Mouse (Mus musculus): ENCODE results near the gene Eaf2. TPM values are rescaled to one million over a fixed set of nuclear protein-coding genes. Genes with fewer than 3 reads are reported as not detected.

Eaf2 gene
- polyA plus RNA-seq, 1 experiment from 2014 or later, result 11.6 TPM

GRCm38 (mm10) chr16:36817321-36817926 is 57.4 kb downstream of the Eaf2 start:
- 18% methylated on average over 7 of the region's 7 CpGs for WGBS
- H3K27ac ChIP-seq (ENCODE audit: low read length), result no peak overlapping the region
- no peak overlapping the region for H3K4me2 ChIP-seq (replicated peaks; ENCODE audit: low read depth, low read length)
- no peaks in the 10 kb centered on the region for H3K27me3 ChIP-seq (ENCODE audit: insufficient read depth, low read length)
- H3K36me3 ChIP-seq (ENCODE audit: insufficient read depth, low read length), result no peaks in the 10 kb centered on the region
- peak; percentile 95 for ATAC-seq (ENCODE audit: low FRiP score, low TSS enrichment)
- no peak overlapping the region for H3K4me3 ChIP-seq (ENCODE audit: low read length)
- no peaks in the 10 kb centered on the region for H3K4me1 ChIP-seq (ENCODE audit: insufficient read depth, low read length)
- H3K9me3 ChIP-seq (ENCODE audit: low read length), result no peaks in the 10 kb centered on the region
- H3K9ac ChIP-seq (replicated peaks; ENCODE audit: low read length), result no peak overlapping the region

GRCm38 (mm10) chr16:36816916-36817315 is 57.9 kb downstream of the Eaf2 start:
- Histone ChIP-seq H3K4me1 (ENCODE audit: insufficient read depth, low read length) (no peaks in the 10 kb centered on the region), H3K9ac (replicated peaks; ENCODE audit: low read length) (no peak overlapping the region), H3K27me3 (ENCODE audit: insufficient read depth, low read length) (no peaks in the 10 kb centered on the region), H3K9me3 (ENCODE audit: low read length) (no peaks in the 10 kb centered on the region), H3K36me3 (ENCODE audit: insufficient read depth, low read length) (no peaks in the 10 kb centered on the region), H3K4me2 (replicated peaks; ENCODE audit: low read depth, low read length) (no peak overlapping the region), H3K4me3 (ENCODE audit: low read length) (no peak overlapping the region), H3K27ac (ENCODE audit: low read length) (no peak overlapping the region)
- ATAC-seq (ENCODE audit: low FRiP score, low TSS enrichment), result peak; percentile 64

DNA sequence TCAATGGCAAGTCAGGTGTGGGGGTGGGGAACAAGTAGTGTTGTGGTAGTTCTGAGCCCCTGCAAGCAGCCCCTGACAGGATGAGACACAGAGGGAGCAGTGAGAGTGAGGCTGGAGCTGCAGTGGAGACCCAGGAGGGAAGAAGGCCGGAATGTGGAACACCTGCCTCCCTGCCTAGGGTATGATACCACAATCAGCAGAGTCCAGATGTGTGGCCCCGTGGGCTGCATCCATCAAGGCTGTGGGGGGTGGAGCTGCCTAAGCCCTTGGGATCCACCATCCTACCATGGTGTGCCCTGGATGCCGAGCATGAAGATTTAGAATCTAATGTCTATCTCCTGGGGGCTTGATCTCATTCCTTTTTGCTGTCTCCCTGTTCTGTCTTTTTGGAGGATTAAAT is 61.1 kb downstream of the Eaf2 start:
- no peak for ATAC-seq (ENCODE audit: low FRiP score, low TSS enrichment)
- no peaks in the 10 kb centered on the region for H3K36me3 ChIP-seq (ENCODE audit: insufficient read depth, low read length)
- H3K9me3 ChIP-seq (ENCODE audit: low read length), result no peaks in the 10 kb centered on the region
- no peaks in the 10 kb centered on the region for H3K27me3 ChIP-seq (ENCODE audit: insufficient read depth, low read length)
- no peak overlapping the region for H3K9ac ChIP-seq (replicated peaks; ENCODE audit: low read length)
- H3K4me1 ChIP-seq (ENCODE audit: insufficient read depth, low read length), result no peaks in the 10 kb centered on the region
- 60% methylated on average over 3 of the region's 3 CpGs for WGBS
- H3K4me3 ChIP-seq (ENCODE audit: low read length), result no peak overlapping the region
- H3K4me2 ChIP-seq (replicated peaks; ENCODE audit: low read depth, low read length), result no peak overlapping the region
- no peak overlapping the region for H3K27ac ChIP-seq (ENCODE audit: low read length)

DNA sequence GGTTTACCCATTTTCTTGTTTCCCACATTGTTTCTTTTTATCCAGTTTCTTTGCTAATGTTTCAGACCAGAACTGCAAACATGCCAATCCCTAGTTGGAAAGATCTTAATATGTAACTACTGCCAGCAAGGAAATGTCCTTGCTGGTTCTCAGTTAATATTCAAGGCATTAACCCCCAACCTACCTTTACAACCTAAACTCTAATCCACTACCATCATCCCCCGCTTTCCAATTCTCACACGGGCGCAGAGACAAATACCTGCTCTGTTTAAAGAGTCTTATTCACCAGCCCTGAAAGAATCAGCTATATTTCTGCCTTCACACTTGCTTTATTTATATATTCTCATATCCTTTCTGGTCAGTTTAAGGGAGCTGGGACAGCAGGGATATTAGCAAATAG is 66.2 kb downstream of the Eaf2 start:
- H3K4me3 ChIP-seq (ENCODE audit: low read length), result no peak overlapping the region
- no peak overlapping the region for H3K4me2 ChIP-seq (replicated peaks; ENCODE audit: low read depth, low read length)
- no peak overlapping the region for H3K9ac ChIP-seq (replicated peaks; ENCODE audit: low read length)
- no peak for ATAC-seq (ENCODE audit: low FRiP score, low TSS enrichment)
- H3K9me3 ChIP-seq (ENCODE audit: low read length), result no peaks in the 10 kb centered on the region
- peak overlapping the region; percentile 66 for H3K27ac ChIP-seq (ENCODE audit: low read length)
- no peaks in the 10 kb centered on the region for H3K27me3 ChIP-seq (ENCODE audit: insufficient read depth, low read length)
- H3K4me1 ChIP-seq (ENCODE audit: insufficient read depth, low read length), result no peaks in the 10 kb centered on the region
- H3K36me3 ChIP-seq (ENCODE audit: insufficient read depth, low read length), result no peaks in the 10 kb centered on the region
- WGBS, result 72% methylated on average over 3 of the region's 3 CpGs

- H3K4me3 ChIP-seq (ENCODE audit: low read length), result no peak overlapping the region
- H3K9me3 ChIP-seq (ENCODE audit: low read length), result peaks cover 4% of the 10 kb centered on the region; the same call in 1 of the 2 replicates
- H3K4me1 ChIP-seq (ENCODE audit: insufficient read depth, low read length), result no peaks in the 10 kb centered on the region
- no peak overlapping the region for H3K27ac ChIP-seq (ENCODE audit: low read length)
- WGBS, result 87% methylated on average over 3 of the region's 3 CpGs
- no peak for ATAC-seq (ENCODE audit: low FRiP score, low TSS enrichment)
- H3K36me3 ChIP-seq (ENCODE audit: insufficient read depth, low read length), result no peaks in the 10 kb centered on the region
- no peak overlapping the region for H3K4me2 ChIP-seq (replicated peaks; ENCODE audit: low read depth, low read length)
- H3K9ac ChIP-seq (replicated peaks; ENCODE audit: low read length), result no peak overlapping the region
- no peaks in the 10 kb centered on the region for H3K27me3 ChIP-seq (ENCODE audit: insufficient read depth, low read length)
Observed at GRCm38 (mm10) chr16:36802361-36802760, 72.4 kb downstream of the Eaf2 start.

DNA sequence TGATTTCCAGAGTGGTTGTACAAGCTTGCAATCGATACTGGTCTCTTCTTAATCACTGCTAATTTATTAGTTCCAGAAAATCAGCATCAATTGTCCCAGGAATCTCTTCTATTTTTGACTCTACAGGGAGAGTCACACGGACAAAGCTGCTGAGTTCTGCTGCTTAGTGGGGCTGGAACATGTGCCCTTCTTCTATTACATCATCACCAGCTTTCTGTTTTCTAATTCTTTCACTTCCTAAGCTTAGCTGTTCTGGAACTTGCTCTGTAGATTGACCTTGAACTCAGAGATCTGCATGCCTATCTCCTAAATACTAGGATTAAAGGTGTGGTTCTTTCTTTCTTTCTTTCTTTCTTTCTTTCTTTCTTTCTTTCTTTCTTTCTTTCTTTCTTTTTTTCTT is 76.5 kb downstream of the Eaf2 start:
- Histone ChIP-seq H3K4me2 (replicated peaks; ENCODE audit: low read depth, low read length) (no peak overlapping the region), H3K4me1 (ENCODE audit: insufficient read depth, low read length) (no peaks in the 10 kb centered on the region), H3K36me3 (ENCODE audit: insufficient read depth, low read length) (no peaks in the 10 kb centered on the region), H3K27ac (ENCODE audit: low read length) (no peak overlapping the region), H3K9ac (replicated peaks; ENCODE audit: low read length) (no peak overlapping the region), H3K9me3 (ENCODE audit: low read length) (peaks cover 4% of the 10 kb centered on the region; the same call in 1 of the 2 replicates), H3K27me3 (ENCODE audit: insufficient read depth, low read length) (no peaks in the 10 kb centered on the region), H3K4me3 (ENCODE audit: low read length) (no peak overlapping the region)
- ATAC-seq (ENCODE audit: low FRiP score, low TSS enrichment), result no peak
- 85% methylated on average over 2 of the region's 2 CpGs for WGBS

- Histone ChIP-seq H3K27me3 (ENCODE audit: insufficient read depth, low read length) (no peaks in the 10 kb centered on the region), H3K4me1 (ENCODE audit: insufficient read depth, low read length) (no peaks in the 10 kb centered on the region)
- WGBS, result 66% methylated on average over 2 of the region's 2 CpGs
Observed at GRCm38 (mm10) chr16:36794976-36795375, 79.8 kb downstream of the Eaf2 start.

GRCm38 (mm10) chr16:36790166-36790565 is 84.6 kb downstream of the Eaf2 start:
- Histone ChIP-seq H3K4me2 (replicated peaks; ENCODE audit: low read depth, low read length) (no peak overlapping the region), H3K4me1 (ENCODE audit: insufficient read depth, low read length) (no peaks in the 10 kb centered on the region), H3K9ac (replicated peaks; ENCODE audit: low read length) (no peak overlapping the region), H3K27me3 (ENCODE audit: insufficient read depth, low read length) (no peaks in the 10 kb centered on the region), H3K27ac (ENCODE audit: low read length) (no peak overlapping the region), H3K36me3 (ENCODE audit: insufficient read depth, low read length) (no peaks in the 10 kb centered on the region), H3K4me3 (ENCODE audit: low read length) (no peak overlapping the region), H3K9me3 (ENCODE audit: low read length) (no peaks in the 10 kb centered on the region; the same call in 1 of the 2 replicates)
- ATAC-seq (ENCODE audit: low FRiP score, low TSS enrichment), result no peak
- WGBS, result 82% methylated on average over 4 of the region's 4 CpGs

More at GRCm38 (mm10) chr16:36794976-36795375, 79.8 kb downstream of the Eaf2 start:
- H3K9me3 ChIP-seq (ENCODE audit: low read length), result no peaks in the 10 kb centered on the region; the same call in 1 of the 2 replicates
- H3K27ac ChIP-seq (ENCODE audit: low read length), result no peak overlapping the region
- ATAC-seq (ENCODE audit: low FRiP score, low TSS enrichment), result no peak
- no peak overlapping the region for H3K4me3 ChIP-seq (ENCODE audit: low read length)
- H3K9ac ChIP-seq (replicated peaks; ENCODE audit: low read length), result no peak overlapping the region
- no peak overlapping the region for H3K4me2 ChIP-seq (replicated peaks; ENCODE audit: low read depth, low read length)
- no peaks in the 10 kb centered on the region for H3K36me3 ChIP-seq (ENCODE audit: insufficient read depth, low read length)

DNA sequence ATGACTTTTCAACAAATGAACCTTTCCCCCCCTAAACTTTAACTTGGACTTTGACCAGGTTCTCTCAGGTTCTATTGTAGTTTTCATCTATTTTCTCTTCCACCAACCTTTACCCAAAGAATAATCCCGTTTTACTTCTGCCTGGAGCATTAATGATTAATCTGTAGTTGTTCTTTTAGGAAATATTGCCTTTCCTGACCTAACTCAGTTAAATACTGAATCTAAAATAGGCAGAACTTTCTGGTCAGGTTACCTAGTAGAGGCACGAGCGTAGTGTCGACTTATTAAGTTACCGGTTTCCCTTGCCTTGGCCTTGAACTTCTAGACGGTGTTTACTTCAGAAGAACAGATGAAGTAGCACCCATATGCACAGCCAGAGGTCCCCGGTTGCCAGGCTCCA is 88.3 kb downstream of the Eaf2 start:
- ATAC-seq (ENCODE audit: low FRiP score, low TSS enrichment), result peak; percentile 27; the same call in 1 of the 2 replicates
- no peaks in the 10 kb centered on the region for H3K4me1 ChIP-seq (ENCODE audit: insufficient read depth, low read length)

DNA sequence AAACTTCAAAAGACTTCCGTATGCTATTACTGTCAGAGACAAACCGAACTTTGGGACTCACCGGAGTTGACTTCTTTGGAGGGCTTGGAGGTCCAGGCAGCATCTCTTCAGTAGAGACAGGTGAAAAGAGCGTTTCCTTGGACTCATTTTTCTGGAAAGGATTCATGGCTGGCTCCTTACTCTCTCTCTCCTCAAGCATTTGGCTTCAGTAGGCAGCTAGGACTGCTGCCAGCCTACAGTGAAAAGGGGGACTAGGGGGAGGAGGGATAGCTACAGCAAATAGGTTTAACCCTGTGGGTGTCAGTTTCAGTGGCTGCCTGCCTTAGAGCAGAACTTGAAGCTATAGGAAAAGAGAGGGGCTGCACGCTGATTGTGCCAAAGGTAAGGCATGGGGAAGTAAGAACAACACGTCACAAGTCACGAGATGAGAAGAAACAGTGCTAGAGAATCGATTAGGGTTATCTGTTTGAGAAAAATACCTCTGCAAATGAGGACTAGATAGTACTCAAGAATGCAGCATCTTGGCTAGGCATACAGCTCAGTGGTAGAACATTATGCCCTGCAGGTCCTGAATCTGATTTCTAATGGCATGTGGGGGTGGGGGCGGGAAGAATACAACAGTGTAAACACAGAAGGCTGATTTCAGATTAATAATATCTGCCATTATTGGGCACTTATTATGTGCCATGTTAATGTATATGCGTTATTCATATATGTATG is 90.0 kb downstream of the Eaf2 start, which contains the start of gene Slc15a2:
Gene Slc15a2, minus strand, starts transcription at position 369 of the 720 bp plus-strand sequence.
- 66% methylated on average over 10 of the region's 10 CpGs for WGBS
- Histone ChIP-seq H3K9ac (replicated peaks; ENCODE audit: low read length) (peak within 1 kb of the TSS; percentile 51; the same call in 1 of the 2 replicates), H3K4me3 (ENCODE audit: low read length) (peak within 1 kb of the TSS; percentile 33)

More for the DNA sequence above, 88.3 kb downstream of the Eaf2 start:
- H3K4me2 ChIP-seq (replicated peaks; ENCODE audit: low read depth, low read length), result no peak overlapping the region
- H3K9ac ChIP-seq (replicated peaks; ENCODE audit: low read length), result no peak overlapping the region
- H3K9me3 ChIP-seq (ENCODE audit: low read length), result no peaks in the 10 kb centered on the region; the same call in 1 of the 2 replicates
- no peaks in the 10 kb centered on the region for H3K27me3 ChIP-seq (ENCODE audit: insufficient read depth, low read length)
- 72% methylated on average over 7 of the region's 7 CpGs for WGBS
- no peak overlapping the region for H3K4me3 ChIP-seq (ENCODE audit: low read length)
- H3K27ac ChIP-seq (ENCODE audit: low read length), result 0 out of 2 replicates have a peak overlapping the region, but pooled peaks have one; percentile 1
- no peaks in the 10 kb centered on the region for H3K36me3 ChIP-seq (ENCODE audit: insufficient read depth, low read length)

More for the DNA sequence above, 90.0 kb downstream of the Eaf2 start, which contains the start of gene Slc15a2:
- Histone ChIP-seq H3K4me2 (replicated peaks; ENCODE audit: low read depth, low read length) (peak within 1 kb of the TSS; percentile 32), H3K9me3 (ENCODE audit: low read length) (no peaks in the 10 kb centered on the region), H3K27me3 (ENCODE audit: insufficient read depth, low read length) (no peaks in the 10 kb centered on the region), H3K36me3 (ENCODE audit: insufficient read depth, low read length) (no peaks in the 10 kb centered on the region), H3K27ac (ENCODE audit: low read length) (peak within 1 kb of the TSS; percentile 48; the same call in 1 of the 2 replicates), H3K4me1 (ENCODE audit: insufficient read depth, low read length) (no peaks in the 10 kb centered on the region)
- no peak for ATAC-seq (ENCODE audit: low FRiP score, low TSS enrichment)

All from kidney, embryonic 16.5 days (tissue).